Mouse (Mus musculus): Measurements from ENCODE around the gene D1Ertd622e.

- no peak for TF ChIP-seq CTCF (IDR thresholded peaks at IDR 0.05; ENCODE audit: low read depth)
- TF ChIP-seq EP300 (optimal IDR thresholded peaks at IDR 0.05) = no peak
Observed at GRCm38 (mm10) chr1:97625427-97625826, 36.4 kb downstream of the D1Ertd622e start.
